Mouse (Mus musculus): ENCODE measurements around the gene Rgs6.

DNA sequence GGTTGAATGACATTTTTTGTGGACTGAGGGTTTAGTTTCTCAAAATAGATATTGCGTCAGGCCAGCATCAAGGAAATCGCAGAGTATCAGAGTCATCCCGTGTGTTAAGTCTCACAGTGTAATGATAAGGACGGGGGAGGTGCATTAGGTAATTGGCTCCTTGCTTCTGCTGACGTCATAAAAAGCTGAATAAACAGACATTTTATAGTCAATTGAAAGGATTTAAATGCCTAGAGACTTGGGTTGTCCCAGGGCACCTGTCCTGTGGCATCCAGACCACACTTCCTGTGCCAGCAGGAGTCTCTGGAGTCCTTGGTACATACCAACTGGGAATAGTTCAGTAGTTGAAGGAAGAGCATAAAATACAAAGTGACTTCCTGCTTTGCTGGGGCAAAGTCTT, 427.3 kb downstream of the Rgs6 start:
- TF ChIP-seq GATA1 (IDR thresholded peaks at IDR 0.05; ENCODE audit: borderline replicate concordance, low read length) (no peak), FLI1 (IDR thresholded peaks at IDR 0.05; ENCODE audit: low read length) (no peak)

Measured in megakaryocyte, embryonic 14.5 days (primary cell).